Mouse (Mus musculus): ENCODE results near the gene Chd9.
A peak's percentile ranks its signal among the peaks of the same experiment; 100 is the strongest.

Gene Chd9

GRCm38 (mm10) chr8:90979295-90979694, 151.1 kb downstream of the Chd9 start:
- DNase-seq: no peak

- no peak for DNase-seq
Measured at GRCm38 (mm10) chr8:90982087-90982486, 153.9 kb downstream of the Chd9 start.

GRCm38 (mm10) chr8:91019726-91020125, 191.6 kb downstream of the Chd9 start:
- DNase-seq: peak; percentile 85

- DNase-seq: peak; percentile 66
Measured at GRCm38 (mm10) chr8:91034417-91034816, 206.3 kb downstream of the Chd9 start.

GRCm38 (mm10) chr8:91036905-91037304, 208.8 kb downstream of the Chd9 start:
- peak; percentile 76 for DNase-seq

GRCm38 (mm10) chr8:91038637-91039036, 210.5 kb downstream of the Chd9 start:
- DNase-seq: peak; percentile 25

- no peak for DNase-seq
Measured at GRCm38 (mm10) chr8:91046370-91046769, 218.2 kb downstream of the Chd9 start.

- DNase-seq: peak; percentile 98
Measured at GRCm38 (mm10) chr8:91051037-91051436, 222.9 kb downstream of the Chd9 start.

- DNase-seq: no peak
Measured at GRCm38 (mm10) chr8:91054418-91054817, 226.3 kb downstream of the Chd9 start.

GRCm38 (mm10) chr8:91056848-91057247, 228.7 kb downstream of the Chd9 start:
- no peak for DNase-seq

- no peak for DNase-seq
Measured at GRCm38 (mm10) chr8:91059086-91059578, 231.0 kb downstream of the Chd9 start.

- peak; percentile 71 for DNase-seq
Measured at GRCm38 (mm10) chr8:91059884-91060510, 231.8 kb downstream of the Chd9 start.

- DNase-seq: peak; percentile 85
Measured at GRCm38 (mm10) chr8:91060555-91061471, 232.7 kb downstream of the Chd9 start.

- DNase-seq: peak; percentile 67
Measured at GRCm38 (mm10) chr8:91065179-91065578, 237.0 kb downstream of the Chd9 start.

- DNase-seq: peak; percentile 88
Measured at GRCm38 (mm10) chr8:91069407-91069806, 241.3 kb downstream of the Chd9 start.

GRCm38 (mm10) chr8:91069834-91070233, 241.7 kb downstream of the Chd9 start, which contains the start of gene Rbl2:
TSS of gene Rbl2 (plus strand) at chr8:91070057.
- DNase-seq: peak; percentile 100

GRCm38 (mm10) chr8:91070275-91070859, 242.2 kb downstream of the Chd9 start:
- DNase-seq: peak; percentile 99

GRCm38 (mm10) chr8:91077077-91077867, 249.1 kb downstream of the Chd9 start:
- peak; percentile 72 for DNase-seq

- peak; percentile 54 for DNase-seq
Measured at GRCm38 (mm10) chr8:91079678-91080077, 251.5 kb downstream of the Chd9 start.

GRCm38 (mm10) chr8:91081911-91082310, 253.8 kb downstream of the Chd9 start:
- DNase-seq: no peak

GRCm38 (mm10) chr8:91082428-91082827, 254.3 kb downstream of the Chd9 start:
- DNase-seq: peak; percentile 81

GRCm38 (mm10) chr8:91088452-91088851, 260.3 kb downstream of the Chd9 start:
- no peak for DNase-seq

GRCm38 (mm10) chr8:91089601-91090000, 261.4 kb downstream of the Chd9 start:
- no peak for DNase-seq

All from heart, adult 11 months (tissue).